Mouse (Mus musculus): ENCODE measurements around the gene Tmem135. TPM values are rescaled to one million over a fixed set of nuclear protein-coding genes. Genes with fewer than 3 reads are reported as not detected.

The Tmem135 gene
- polyA plus RNA-seq, 1 experiment from 2014 or later, result 29.1 TPM

GRCm38 (mm10) chr7:89396386-89396785 is 7.6 kb downstream of the Tmem135 start:
- no peak overlapping the region for H3K4me3 ChIP-seq
- no peaks in the 10 kb centered on the region for H3K36me3 ChIP-seq
- no peaks in the 10 kb centered on the region for H3K4me1 ChIP-seq (replicated peaks)
- H3K27ac ChIP-seq (replicated peaks), result no peak overlapping the region
- no peak overlapping the region for H3K9ac ChIP-seq
- H3K27me3 ChIP-seq, result no peaks in the 10 kb centered on the region
- WGBS, result 61% methylated on average over 8 of the region's 8 CpGs
- no peak overlapping the region for H3K4me2 ChIP-seq
- ATAC-seq (ENCODE audit: low FRiP score, low read depth), result no peak
- H3K9me3 ChIP-seq, result no peaks in the 10 kb centered on the region

DNA sequence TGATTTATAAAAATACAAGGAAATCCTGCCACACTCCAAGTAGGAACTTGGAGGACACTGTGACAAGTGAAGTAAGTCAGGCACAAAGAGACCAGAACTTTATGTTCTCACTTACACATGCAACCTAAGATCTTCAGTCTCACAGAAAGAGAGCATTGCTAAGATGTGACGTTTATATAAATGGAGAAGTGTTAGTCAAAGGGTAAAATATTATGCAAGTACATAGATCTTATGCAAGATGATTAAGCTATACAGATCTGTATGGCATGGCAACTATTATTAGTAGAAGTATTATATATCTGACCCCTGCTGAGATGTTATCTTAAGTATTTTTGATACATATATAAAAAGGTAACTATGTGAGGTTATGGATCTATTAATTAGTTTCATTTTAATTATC is 8.6 kb downstream of the Tmem135 start:
- Histone ChIP-seq H3K4me2 (no peak overlapping the region), H3K27me3 (no peaks in the 10 kb centered on the region), H3K9me3 (no peaks in the 10 kb centered on the region), H3K4me1 (replicated peaks) (no peaks in the 10 kb centered on the region), H3K36me3 (no peaks in the 10 kb centered on the region), H3K4me3 (no peak overlapping the region), H3K27ac (replicated peaks) (no peak overlapping the region), H3K9ac (no peak overlapping the region)
- ATAC-seq (ENCODE audit: low FRiP score, low read depth), result no peak
- 90% methylated on average over 1 of the region's 1 CpGs for WGBS

GRCm38 (mm10) chr7:89392825-89393224 is 11.2 kb downstream of the Tmem135 start:
- no peak overlapping the region for H3K4me2 ChIP-seq
- no peak for ATAC-seq (ENCODE audit: low FRiP score, low read depth)
- WGBS, result 97% methylated on average over 1 of the region's 1 CpGs
- H3K27ac ChIP-seq (replicated peaks), result no peak overlapping the region
- H3K4me1 ChIP-seq (replicated peaks), result no peaks in the 10 kb centered on the region
- no peaks in the 10 kb centered on the region for H3K27me3 ChIP-seq
- H3K9ac ChIP-seq, result no peak overlapping the region
- no peaks in the 10 kb centered on the region for H3K36me3 ChIP-seq
- H3K4me3 ChIP-seq, result no peak overlapping the region
- H3K9me3 ChIP-seq, result no peaks in the 10 kb centered on the region

DNA sequence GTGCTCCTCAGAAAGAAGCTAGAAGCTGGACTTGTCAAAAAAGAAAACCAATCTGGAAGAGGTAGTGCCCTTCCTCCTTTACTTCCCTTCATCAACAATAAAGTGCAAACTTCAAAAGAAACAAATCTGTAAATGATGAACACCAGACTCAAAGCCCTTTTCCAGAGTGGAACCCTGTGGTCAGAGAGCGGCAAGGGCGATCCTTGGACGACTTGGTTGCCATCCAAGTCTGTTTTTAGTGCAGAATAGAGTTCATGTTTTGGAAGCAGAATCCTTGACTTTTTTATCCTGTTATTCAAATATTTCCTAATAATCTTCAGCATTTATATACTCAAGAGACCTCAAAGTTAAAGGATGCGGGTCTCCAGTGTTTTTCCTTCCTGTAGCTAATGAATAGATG is 11.6 kb downstream of the Tmem135 start:
- no peaks in the 10 kb centered on the region for H3K36me3 ChIP-seq
- no peak for ATAC-seq (ENCODE audit: low FRiP score, low read depth)
- no peak overlapping the region for H3K27ac ChIP-seq (replicated peaks)
- WGBS, result 75% methylated on average over 4 of the region's 4 CpGs
- H3K9ac ChIP-seq, result no peak overlapping the region
- H3K4me1 ChIP-seq (replicated peaks), result no peaks in the 10 kb centered on the region
- H3K9me3 ChIP-seq, result no peaks in the 10 kb centered on the region
- H3K4me3 ChIP-seq, result no peak overlapping the region
- H3K27me3 ChIP-seq, result no peaks in the 10 kb centered on the region
- H3K4me2 ChIP-seq, result no peak overlapping the region

- H3K9me3 ChIP-seq, result no peaks in the 10 kb centered on the region
- H3K4me2 ChIP-seq, result no peak overlapping the region
- no peak for ATAC-seq (ENCODE audit: low FRiP score, low read depth)
- no peak overlapping the region for H3K4me3 ChIP-seq
- H3K9ac ChIP-seq, result no peak overlapping the region
- 79% methylated on average over 4 of the region's 4 CpGs for WGBS
- H3K27me3 ChIP-seq, result no peaks in the 10 kb centered on the region
- no peaks in the 10 kb centered on the region for H3K36me3 ChIP-seq
- no peaks in the 10 kb centered on the region for H3K4me1 ChIP-seq (replicated peaks)
- no peak overlapping the region for H3K27ac ChIP-seq (replicated peaks)
Measured at GRCm38 (mm10) chr7:89391831-89392230, 12.2 kb downstream of the Tmem135 start.

GRCm38 (mm10) chr7:89391281-89391680 is 12.7 kb downstream of the Tmem135 start:
- ATAC-seq (ENCODE audit: low FRiP score, low read depth), result no peak
- 95% methylated on average over 3 of the region's 3 CpGs for WGBS
- Histone ChIP-seq H3K4me2 (no peak overlapping the region), H3K9ac (no peak overlapping the region), H3K36me3 (no peaks in the 10 kb centered on the region), H3K27me3 (no peaks in the 10 kb centered on the region), H3K9me3 (no peaks in the 10 kb centered on the region), H3K4me3 (no peak overlapping the region), H3K27ac (replicated peaks) (no peak overlapping the region), H3K4me1 (replicated peaks) (no peaks in the 10 kb centered on the region)

DNA sequence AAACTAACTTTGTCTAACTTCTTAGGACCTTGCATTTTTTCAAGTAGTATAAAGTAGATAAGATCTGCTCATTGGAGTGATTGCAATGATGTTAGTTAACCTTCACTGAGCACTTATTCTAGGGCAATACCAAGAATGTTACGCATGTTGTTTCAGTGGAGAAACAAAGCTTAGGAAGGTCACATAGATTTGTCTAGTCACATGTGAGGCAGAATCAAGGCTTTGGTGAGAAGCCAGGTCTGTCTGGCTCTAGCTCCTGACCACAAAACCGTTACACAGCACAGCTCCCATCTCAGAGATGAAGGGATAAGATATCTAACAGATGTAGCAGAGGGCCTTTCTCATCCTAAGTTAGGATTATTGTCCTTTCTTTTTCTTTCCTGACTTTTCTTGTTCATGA is 13.4 kb downstream of the Tmem135 start:
- no peaks in the 10 kb centered on the region for H3K9me3 ChIP-seq
- ATAC-seq (ENCODE audit: low FRiP score, low read depth), result no peak
- no peak overlapping the region for H3K4me3 ChIP-seq
- H3K27me3 ChIP-seq, result no peaks in the 10 kb centered on the region
- no peaks in the 10 kb centered on the region for H3K36me3 ChIP-seq
- no peak overlapping the region for H3K27ac ChIP-seq (replicated peaks)
- H3K9ac ChIP-seq, result no peak overlapping the region
- H3K4me2 ChIP-seq, result no peak overlapping the region
- 81% methylated on average over 2 of the region's 2 CpGs for WGBS
- H3K4me1 ChIP-seq (replicated peaks), result no peaks in the 10 kb centered on the region

- Histone ChIP-seq H3K27ac (replicated peaks) (no peak overlapping the region), H3K9me3 (no peaks in the 10 kb centered on the region), H3K36me3 (no peaks in the 10 kb centered on the region), H3K27me3 (no peaks in the 10 kb centered on the region), H3K4me3 (no peak overlapping the region), H3K9ac (no peak overlapping the region), H3K4me1 (replicated peaks) (no peaks in the 10 kb centered on the region), H3K4me2 (no peak overlapping the region)
- ATAC-seq (ENCODE audit: low FRiP score, low read depth), result no peak
- 85% methylated on average over 3 of the region's 3 CpGs for WGBS
Measured at GRCm38 (mm10) chr7:89388981-89389380, 15.0 kb downstream of the Tmem135 start.

DNA sequence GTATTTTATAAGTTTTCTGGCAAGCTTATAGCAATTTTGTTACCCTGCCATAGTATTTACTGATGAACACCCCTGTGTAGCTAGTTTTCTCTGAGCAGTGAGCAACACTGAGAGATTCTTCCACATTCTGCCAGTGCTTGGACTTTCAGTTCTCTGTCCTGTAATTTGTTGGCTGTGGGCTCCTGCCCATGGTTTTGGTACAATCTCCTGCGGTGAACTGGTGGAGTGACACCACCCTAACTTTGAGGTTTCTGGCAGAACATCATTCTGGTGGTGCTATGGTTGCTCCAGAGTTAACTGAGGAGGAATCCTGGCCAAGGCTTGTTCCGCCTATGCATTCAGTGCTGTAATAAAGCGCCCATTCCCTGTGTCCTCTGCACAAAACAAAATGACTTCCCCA is 21.1 kb downstream of the Tmem135 start:
- H3K27me3 ChIP-seq, result no peaks in the 10 kb centered on the region
- H3K36me3 ChIP-seq, result no peaks in the 10 kb centered on the region
- 94% methylated on average over 3 of the region's 3 CpGs for WGBS
- no peak overlapping the region for H3K27ac ChIP-seq (replicated peaks)
- no peak overlapping the region for H3K4me2 ChIP-seq
- H3K9ac ChIP-seq, result no peak overlapping the region
- ATAC-seq (ENCODE audit: low FRiP score, low read depth), result no peak
- H3K9me3 ChIP-seq, result no peaks in the 10 kb centered on the region
- no peak overlapping the region for H3K4me3 ChIP-seq
- no peaks in the 10 kb centered on the region for H3K4me1 ChIP-seq (replicated peaks)

- WGBS, result 49% methylated on average over 7 of the region's 7 CpGs
- no peaks in the 10 kb centered on the region for H3K27me3 ChIP-seq
Measured at GRCm38 (mm10) chr7:89380935-89381705, 22.9 kb downstream of the Tmem135 start.

GRCm38 (mm10) chr7:89371623-89372295 is 32.3 kb downstream of the Tmem135 start:
- WGBS, result 84% methylated on average over 6 of the region's 6 CpGs
- no peak overlapping the region for H3K27ac ChIP-seq (replicated peaks)

More at GRCm38 (mm10) chr7:89380935-89381705, 22.9 kb downstream of the Tmem135 start:
- ATAC-seq (ENCODE audit: low FRiP score, low read depth), result no peak
- Histone ChIP-seq H3K9me3 (no peaks in the 10 kb centered on the region), H3K4me3 (no peak overlapping the region), H3K9ac (no peak overlapping the region), H3K27ac (replicated peaks) (no peak overlapping the region), H3K4me1 (replicated peaks) (no peaks in the 10 kb centered on the region), H3K36me3 (no peaks in the 10 kb centered on the region), H3K4me2 (no peak overlapping the region)

DNA sequence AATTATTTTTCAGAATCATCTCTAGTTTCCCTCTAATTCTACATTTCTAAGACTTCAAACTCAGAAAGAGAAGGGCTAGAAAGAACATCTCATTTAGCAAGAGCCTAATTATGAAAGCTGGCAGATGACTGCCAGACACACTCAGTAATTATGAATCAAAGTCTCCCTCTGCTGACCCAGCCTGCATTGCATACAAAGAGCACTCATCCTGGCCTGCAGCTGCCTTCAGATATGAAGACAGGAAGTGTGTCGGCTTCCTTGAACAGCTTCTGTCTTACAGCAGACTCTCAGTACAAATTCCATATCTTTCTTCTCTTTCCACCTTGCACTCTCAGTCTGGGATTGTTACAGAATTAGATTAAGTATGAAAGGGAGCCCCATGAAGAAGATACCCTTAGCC is 33.1 kb downstream of the Tmem135 start:
- Histone ChIP-seq H3K9me3 (no peaks in the 10 kb centered on the region), H3K27me3 (no peaks in the 10 kb centered on the region), H3K36me3 (no peaks in the 10 kb centered on the region), H3K4me3 (no peak overlapping the region), H3K4me2 (no peak overlapping the region), H3K9ac (no peak overlapping the region), H3K4me1 (replicated peaks) (no peaks in the 10 kb centered on the region), H3K27ac (replicated peaks) (no peak overlapping the region)
- WGBS, result 50% methylated on average over 1 of the region's 1 CpGs
- no peak for ATAC-seq (ENCODE audit: low FRiP score, low read depth)

More at GRCm38 (mm10) chr7:89371623-89372295, 32.3 kb downstream of the Tmem135 start:
- H3K9me3 ChIP-seq, result no peaks in the 10 kb centered on the region
- H3K4me1 ChIP-seq (replicated peaks), result no peaks in the 10 kb centered on the region
- no peak overlapping the region for H3K4me2 ChIP-seq
- no peaks in the 10 kb centered on the region for H3K27me3 ChIP-seq
- H3K36me3 ChIP-seq, result no peaks in the 10 kb centered on the region
- H3K9ac ChIP-seq, result no peak overlapping the region
- no peak for ATAC-seq (ENCODE audit: low FRiP score, low read depth)
- H3K4me3 ChIP-seq, result no peak overlapping the region
